In genomic region chr11:64208306-64208705, GRCm38 (mm10) we compare ENCODE assay signal across 13 mouse cellular contexts.
"Had no signal": no experiment of that assay in that cellular context is flagged by ENCODE, and none has a peak within 500 bp of the region (broad histone marks: within the 10 kb centered on the region; RNA-seq: fewer than 3 reads in every experiment).

No protein-coding gene starts in this region.

- H3K36me3 ChIP-seq: liver, embryonic 15.5 days; midbrain, embryonic 15.5 days had no signal

- H3K9ac ChIP-seq: liver, embryonic 15.5 days; midbrain, embryonic 15.5 days had no signal

- H3K9me3 ChIP-seq: liver, embryonic 15.5 days; midbrain, embryonic 15.5 days had no signal

- H3K4me1 ChIP-seq: midbrain, embryonic 15.5 days had no signal

- H3K27me3 ChIP-seq: liver, embryonic 15.5 days; midbrain, embryonic 15.5 days had no signal

- ATAC-seq: lung, postnatal 0 days; midbrain, embryonic 15.5 days had no signal

- H3K4me2 ChIP-seq: liver, embryonic 11.5 days; liver, embryonic 15.5 days; midbrain, embryonic 11.5 days; midbrain, embryonic 15.5 days had no signal

- DNase-seq: kidney, postnatal 14 days; left cerebral cortex, postnatal 4 days; lung, adult 2 months; lung, postnatal 36 days; right cerebral cortex, postnatal 4 days; spleen, adult 18-20 months; thymus, adult 18-20 months; thymus, postnatal 14 days had no signal

- H3K4me3 ChIP-seq: liver, embryonic 15.5 days; midbrain, embryonic 15.5 days had no signal

- H3K27ac ChIP-seq: liver, embryonic 15.5 days; midbrain, embryonic 15.5 days had no signal
